In genomic region chr19:6856281-6857002, GRCm38 (mm10) we compare ENCODE assay signal across 8 mouse cellular contexts. TPM values are rescaled to one million over a fixed set of nuclear protein-coding genes. Genes with fewer than 3 reads are reported as not detected.
DNase-seq lines count a peak whose midpoint lies in the region; ATAC-seq lines count a peak whose summit lies in the region.

No protein-coding gene starts in this region.

- H3K9ac ChIP-seq in heart, embryonic 11.5 days (ENCODE audit: low read depth, low read length), result no peak overlapping the region
- no peak overlapping the region for H3K9ac ChIP-seq in liver, embryonic 15.5 days

- no peak for DNase-seq in heart, postnatal 36 days
- DNase-seq in embryo, embryonic 11 days, result peak; percentile 70
- DNase-seq in kidney, adult 8-10 months, result peak; percentile 43 to 75
- DNase-seq in retina, postnatal 1 day, result peak; percentile 80
- no peak for DNase-seq in cerebellum, postnatal 36 days

- intact Hi-C loops in heart, postnatal 36 days (cut with DNase I), result no loop called here

- no peak overlapping the region for H3K4me3 ChIP-seq in heart, embryonic 11.5 days (ENCODE audit: low read depth, low read length)
- H3K4me3 ChIP-seq in liver, embryonic 15.5 days (replicated peaks), result no peak overlapping the region

- H3K9me3 ChIP-seq in heart, embryonic 11.5 days (replicated peaks; ENCODE audit: control insufficient read depth, low read length), result no peaks in the 10 kb centered on the region
- H3K9me3 ChIP-seq in liver, embryonic 15.5 days (replicated peaks), result no peaks in the 10 kb centered on the region

- H3K4me2 ChIP-seq in heart, embryonic 11.5 days, result 0 out of 2 replicates have a peak overlapping the region, but pooled peaks have one; percentile 71
- H3K4me2 ChIP-seq in liver, embryonic 15.5 days, result peak overlapping the region; percentile 55

- no peaks in the 10 kb centered on the region for H3K36me3 ChIP-seq in heart, embryonic 11.5 days (ENCODE audit: control insufficient read depth, insufficient read depth, low read length)
- H3K36me3 ChIP-seq in liver, embryonic 15.5 days (replicated peaks), result no peaks in the 10 kb centered on the region

- ATAC-seq in heart, embryonic 11.5 days (replicated peaks; ENCODE audit: insufficient number of reproducible peaks, low FRiP score, low TSS enrichment), result no peak
- peak; percentile 12 for ATAC-seq in CD4-positive, CD25-positive, alpha-beta regulatory T cell, adult 4 months
- ATAC-seq in liver, embryonic 15.5 days (ENCODE audit: insufficient read depth), result no peak

- H3K4me1 ChIP-seq in heart, embryonic 11.5 days (ENCODE audit: control insufficient read depth, insufficient read depth, low read length), result peaks cover 9% of the 10 kb centered on the region
- peaks cover 31% of the 10 kb centered on the region for H3K4me1 ChIP-seq in liver, embryonic 15.5 days (replicated peaks)

- peaks cover 13% of the 10 kb centered on the region for H3K27me3 ChIP-seq in heart, embryonic 11.5 days (ENCODE audit: control insufficient read depth, insufficient read depth, low read length)
- 0 out of 2 replicates have a peak, but pooled peaks cover 14% of the 10 kb centered on the region for H3K27me3 ChIP-seq in liver, embryonic 15.5 days

- 47% methylated on average over 12 of the region's 12 CpGs for WGBS in heart, embryonic 11.5 days (ENCODE audit: insufficient replicate concordance)
- 39% methylated on average over 12 of the region's 12 CpGs for WGBS in liver, embryonic 15.5 days (ENCODE audit: insufficient replicate concordance)

- no peak overlapping the region for H3K27ac ChIP-seq in heart, embryonic 11.5 days (ENCODE audit: low read depth, low read length)
- H3K27ac ChIP-seq in liver, embryonic 15.5 days (replicated peaks), result no peak overlapping the region

RNA-seq across cellular contexts. Expression of gene Ccdc88b, which starts 1.6 kb away (rescaled TPM):
- polyA plus RNA-seq in heart, embryonic 11.5 days (2014; fragmentation: Nextera tagmentation; extraction: Ambion mirVana), result 0.15 and 0.84 TPM in 2 replicates
- total RNA-seq in heart, postnatal 36 days (2021), result under 1 TPM; 0.69 to 0.92 TPM
- polyA plus RNA-seq in CD4-positive, CD25-positive, alpha-beta regulatory T cell, adult 4 months (2017; shearing (Covaris generic)), result 1 to 10 TPM; 3.1 to 5.2 TPM
- 2.5 and 2.8 TPM in 2 replicates for polyA plus RNA-seq in liver, embryonic 15.5 days (2015; fragmentation: Nextera tagmentation; extraction: Ambion mirVana)

RNA-seq across cellular contexts. Expression of gene Rps6ka4, which starts 16.0 kb away (rescaled TPM):
- polyA plus RNA-seq in heart, embryonic 11.5 days (2014; fragmentation: Nextera tagmentation; extraction: Ambion mirVana), result 11.1 and 11.7 TPM in 2 replicates
- 10 to 100 TPM; 17.4 to 19.4 TPM for total RNA-seq in heart, postnatal 36 days (2021)
- polyA plus RNA-seq in CD4-positive, CD25-positive, alpha-beta regulatory T cell, adult 4 months (2017; shearing (Covaris generic)), result 1 to 10 TPM; 6.4 to 8.3 TPM
- polyA plus RNA-seq in liver, embryonic 15.5 days (2015; fragmentation: Nextera tagmentation; extraction: Ambion mirVana), result 6.3 TPM in 2 replicates

RNA-seq across cellular contexts. Expression of gene Trmt112, which starts 53.1 kb away (rescaled TPM):
- 91.5 and 97.8 TPM in 2 replicates for polyA plus RNA-seq in heart, embryonic 11.5 days (2014; fragmentation: Nextera tagmentation; extraction: Ambion mirVana)
- 10 to 100 TPM; 27.8 to 30.3 TPM for total RNA-seq in heart, postnatal 36 days (2021)
- 100 to 1,000 TPM; 214 to 232 TPM for polyA plus RNA-seq in CD4-positive, CD25-positive, alpha-beta regulatory T cell, adult 4 months (2017; shearing (Covaris generic))
- polyA plus RNA-seq in liver, embryonic 15.5 days (2015; fragmentation: Nextera tagmentation; extraction: Ambion mirVana), result 59.7 and 67.9 TPM in 2 replicates

RNA-seq across cellular contexts. Expression of gene Prdx5, which starts 53.5 kb away (rescaled TPM):
- polyA plus RNA-seq in heart, embryonic 11.5 days (2014; fragmentation: Nextera tagmentation; extraction: Ambion mirVana), result 143 and 150 TPM in 2 replicates
- total RNA-seq in heart, postnatal 36 days (2021), result 100 to 1,000 TPM; 693 to 776 TPM
- 100 to 1,000 TPM; 224 to 246 TPM for polyA plus RNA-seq in CD4-positive, CD25-positive, alpha-beta regulatory T cell, adult 4 months (2017; shearing (Covaris generic))
- polyA plus RNA-seq in liver, embryonic 15.5 days (2015; fragmentation: Nextera tagmentation; extraction: Ambion mirVana), result 144 and 151 TPM in 2 replicates

Comparison
In these comparisons a context has a peak if more than half of its experiments do, and no peak if none do; other contexts are left out.
1. DNase-seq: peak in embryo, embryonic 11 days (single experiment), kidney, adult 8-10 months (2 of 2) and retina, postnatal 1 day (single experiment); none in heart, postnatal 36 days (0 of 2) and cerebellum, postnatal 36 days (0 of 2).